Mouse (Mus musculus) C2C12 (cell line): Measurements from ENCODE around the gene Pidd1. TPM values are rescaled to one million over a fixed set of nuclear protein-coding genes. Genes with fewer than 3 reads are reported as not detected.

Source experiments
- H3K27me3 ChIP-seq: one replicate; pipeline ENCODE4 v1.6.1; 2011; ENCODE audit not compliant: control insufficient read depth, insufficient read depth, insufficient read length
- H3K36me3 ChIP-seq: one replicate; pipeline ENCODE4 v1.6.1; 2011; ENCODE audit not compliant: control insufficient read depth, insufficient read depth
- H3K4me3 ChIP-seq: one replicate; pipeline ENCODE4 v1.5.1; 2011; ENCODE audit warnings: mild to moderate bottlenecking, control low read depth; ENCODE audit not compliant: poor library complexity, insufficient read depth, severe bottlenecking
- H3K79me2 ChIP-seq: one replicate; pipeline ENCODE4 v1.6.1; 2011; ENCODE audit not compliant: control insufficient read depth, insufficient read depth
- H3K79me3 ChIP-seq: one replicate; pipeline ENCODE4 v1.6.1; 2011; ENCODE audit warnings: low read depth, control low read depth
- H3ac ChIP-seq: one replicate; pipeline ENCODE3; 2011; ENCODE audit warnings: low read depth; ENCODE audit not compliant: control insufficient read depth, insufficient read length
- CEBPB ChIP-seq: IDR thresholded peaks from one replicate; pipeline ENCODE4 v1.6.1; 2011; ENCODE audit warnings: low read depth, mild to moderate bottlenecking, control low read depth, moderate library complexity
- CTCF ChIP-seq: IDR thresholded peaks from one replicate; pipeline ENCODE4 v1.5.1; 2011; ENCODE audit not compliant: control insufficient read depth, insufficient read depth, insufficient read length
- FOSL1 ChIP-seq: IDR thresholded peaks from one replicate; pipeline ENCODE4 v1.8.0; 2011; ENCODE audit warnings: mild to moderate bottlenecking, low read length; ENCODE audit not compliant: poor library complexity, insufficient read depth, severe bottlenecking
- MAX ChIP-seq: IDR thresholded peaks from one replicate; pipeline ENCODE4 v1.6.1; 2011; ENCODE audit warnings: mild to moderate bottlenecking, control low read depth
- MYOD1 ChIP-seq: IDR thresholded peaks from one replicate; pipeline ENCODE4 v1.6.1; 2011; ENCODE audit warnings: low read depth; ENCODE audit not compliant: control insufficient read depth, insufficient read length
- MYOG ChIP-seq: IDR thresholded peaks from one replicate; pipeline ENCODE4 v1.6.1; 2011; ENCODE audit not compliant: control insufficient read depth, insufficient read length; ENCODE audit errors: extremely low read depth
- USF1 ChIP-seq: IDR thresholded peaks from one replicate; pipeline ENCODE4 v1.6.1; 2011; ENCODE audit warnings: low read depth, mild to moderate bottlenecking, control low read depth, moderate library complexity
- polyA plus RNA-seq: library from polyadenylated mRNA; unstranded; fragments of >200 nt; fragmentation: generic; extraction: Trizol; gene quantifications from one replicate; pipeline ENCODE4 v1.2.1, GENCODE M21; 2012; ENCODE audit warnings: missing spikeins

Gene Pidd1
- polyA plus RNA-seq, 1 experiment: 9.5 TPM

DNA sequence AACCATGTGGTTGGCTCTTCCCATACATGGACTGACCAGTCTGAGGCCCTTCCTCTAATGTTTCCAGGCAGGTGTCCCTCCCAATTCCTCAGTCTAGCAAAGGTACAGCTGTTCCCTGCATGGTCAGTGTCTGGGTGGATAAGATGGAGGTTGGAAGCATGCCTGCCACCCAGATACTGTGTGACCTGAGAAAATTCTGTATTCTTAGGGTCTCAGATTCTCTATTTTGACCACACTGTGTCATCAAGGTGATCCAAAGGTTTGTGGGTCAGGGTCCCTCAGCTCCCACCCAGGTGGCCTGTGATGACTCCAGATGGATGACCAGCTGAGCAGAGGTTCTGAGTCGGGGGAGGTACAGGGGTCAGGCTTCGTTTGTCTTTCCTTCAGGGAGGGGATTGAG lies 41.4 kb upstream of the Pidd1 start:
- peaks cover 42% of the 10 kb centered on the region for H3K79me3 ChIP-seq
- no peaks in the 10 kb centered on the region for H3K27me3 ChIP-seq
- H3K4me3 ChIP-seq: no peak overlapping the region
- TF ChIP-seq CTCF: no peak
- no peak for TF ChIP-seq FOSL1
- TF ChIP-seq CEBPB: no peak
- TF ChIP-seq USF1: no peak
- TF ChIP-seq MAX: no peak
- TF ChIP-seq MYOG: no peak
- no peak for TF ChIP-seq MYOD1
- peaks cover 40% of the 10 kb centered on the region for H3K36me3 ChIP-seq
- peaks cover 60% of the 10 kb centered on the region for H3K79me2 ChIP-seq
- no peak overlapping the region for H3ac ChIP-seq

- H3K36me3 ChIP-seq: peaks cover 35% of the 10 kb centered on the region
- H3K4me3 ChIP-seq: no peak overlapping the region
- no peak overlapping the region for H3ac ChIP-seq
- TF ChIP-seq CEBPB: no peak
- no peak for TF ChIP-seq MYOD1
- no peak for TF ChIP-seq MYOG
- TF ChIP-seq MAX: no peak
- TF ChIP-seq USF1: no peak
- no peak for TF ChIP-seq CTCF
- TF ChIP-seq FOSL1: no peak
- peaks cover 68% of the 10 kb centered on the region for H3K79me2 ChIP-seq
- H3K79me3 ChIP-seq: peaks cover 49% of the 10 kb centered on the region
- H3K27me3 ChIP-seq: no peaks in the 10 kb centered on the region
Measured at GRCm38 (mm10) chr7:141484186-141485120, 40.6 kb upstream of the Pidd1 start.

DNA sequence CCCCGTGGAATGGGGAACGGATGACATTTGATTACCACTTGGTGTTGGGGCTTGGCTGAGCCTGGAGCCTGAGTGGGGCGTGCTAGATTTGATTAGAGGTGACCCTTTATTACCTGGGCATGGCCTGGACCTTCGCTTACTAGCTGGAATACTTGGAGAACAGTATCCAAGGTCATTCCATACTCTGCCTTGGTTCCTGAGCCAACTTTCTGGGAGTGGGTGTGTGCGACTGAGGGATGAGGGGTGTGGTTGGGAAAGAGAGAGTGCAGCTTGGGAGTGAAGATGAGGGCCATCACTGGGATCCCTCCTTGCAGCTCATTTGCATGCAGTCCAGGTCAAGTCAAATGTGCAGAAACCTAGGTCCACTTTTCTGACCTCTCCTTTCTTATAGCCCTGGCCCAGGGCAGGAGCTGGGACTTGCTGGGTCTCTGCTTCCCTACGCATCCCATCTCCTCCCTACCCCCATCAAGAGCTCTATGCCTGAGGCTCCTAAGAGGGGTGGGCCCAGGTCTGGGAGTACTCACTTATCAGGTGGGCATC lies 39.4 kb upstream of the Pidd1 start:
- H3ac ChIP-seq: no peak overlapping the region
- H3K79me3 ChIP-seq: peaks cover 57% of the 10 kb centered on the region
- peaks cover 80% of the 10 kb centered on the region for H3K79me2 ChIP-seq
- H3K4me3 ChIP-seq: no peak overlapping the region
- no peak for TF ChIP-seq MYOG
- TF ChIP-seq USF1: no peak
- no peak for TF ChIP-seq CEBPB
- no peak for TF ChIP-seq MAX
- TF ChIP-seq MYOD1: no peak
- no peak for TF ChIP-seq CTCF
- TF ChIP-seq FOSL1: no peak
- H3K27me3 ChIP-seq: no peaks in the 10 kb centered on the region
- H3K36me3 ChIP-seq: peaks cover 27% of the 10 kb centered on the region

DNA sequence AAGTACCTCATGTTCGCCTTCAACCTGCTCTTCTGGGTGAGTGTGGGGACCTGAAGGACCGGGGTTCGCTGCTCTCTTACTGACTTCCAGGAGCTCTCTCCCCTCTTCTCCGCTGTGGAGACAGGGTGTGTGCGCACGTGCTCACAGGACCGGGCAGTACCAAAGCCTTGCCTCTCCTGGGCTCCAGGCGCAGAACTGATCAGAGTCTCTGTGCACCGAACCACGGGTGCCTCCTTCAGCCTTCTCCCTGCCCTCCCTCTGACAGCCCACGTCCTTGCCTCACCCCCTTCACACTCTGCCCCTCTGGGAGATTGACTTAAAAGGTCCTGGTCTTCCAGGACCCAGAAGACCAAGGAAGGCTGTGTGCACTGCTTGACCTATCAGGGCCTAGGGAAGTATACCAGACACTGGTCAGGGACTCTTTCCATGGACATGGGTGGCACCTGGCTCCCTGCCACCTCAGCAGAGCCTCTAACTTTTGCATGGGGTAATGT lies 38.8 kb upstream of the Pidd1 start:
- Histone ChIP-seq H3ac (no peak overlapping the region), H3K4me3 (no peak overlapping the region), H3K79me3 (peaks cover 59% of the 10 kb centered on the region), H3K36me3 (peaks cover 21% of the 10 kb centered on the region), H3K79me2 (peaks cover 82% of the 10 kb centered on the region), H3K27me3 (no peaks in the 10 kb centered on the region)
- TF ChIP-seq MYOG (no peak), CTCF (no peak), CEBPB (no peak), MYOD1 (no peak)

GRCm38 (mm10) chr7:141481498-141482401 lies 37.9 kb upstream of the Pidd1 start:
- Histone ChIP-seq H3K27me3 (no peaks in the 10 kb centered on the region), H3ac (no peak overlapping the region), H3K79me3 (peaks cover 66% of the 10 kb centered on the region), H3K36me3 (peaks cover 17% of the 10 kb centered on the region), H3K4me3 (no peak overlapping the region), H3K79me2 (peaks cover 87% of the 10 kb centered on the region)
- TF ChIP-seq MYOD1 (no peak), MYOG (no peak), USF1 (no peak), CEBPB (no peak), FOSL1 (no peak), CTCF (no peak), MAX (no peak)
